Mouse (Mus musculus): ENCODE data around the gene Vmn2r106. TPM values are rescaled to one million over a fixed set of nuclear protein-coding genes. Genes with fewer than 3 reads are reported as not detected.

Vmn2r106 gene
- not detected in 2 replicates for polyA plus RNA-seq (2015; fragmentation: Nextera tagmentation; extraction: Ambion mirVana)

DNA sequence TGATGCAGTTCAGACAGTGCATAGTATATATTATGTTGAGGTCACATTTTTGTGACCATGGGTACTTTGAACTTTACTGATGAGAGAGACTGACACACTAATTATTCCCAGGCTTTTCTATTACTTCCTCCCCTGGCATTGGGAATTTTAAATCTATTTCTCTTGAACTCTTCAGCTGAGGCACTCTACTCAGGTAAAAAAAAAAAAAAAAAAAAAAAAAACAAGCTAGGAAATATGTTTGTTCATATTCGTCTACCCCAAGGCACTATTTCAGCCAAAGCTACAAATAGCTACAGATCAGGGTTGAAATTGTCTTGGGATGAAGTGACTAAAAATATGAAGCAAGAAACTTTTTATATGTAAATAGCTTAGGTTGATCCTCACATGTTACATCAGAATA lies at the start of gene Vmn2r106:
Vmn2r106 (minus strand) TSS at position 101 of the 400 bp plus-strand sequence.
- no peak within 1 kb of the TSS for H3K4me2 ChIP-seq (ENCODE audit: low read depth, low read length)
- 62% methylated on average over 1 of the region's 1 CpGs for WGBS
- no peak within 1 kb of the TSS for H3K9ac ChIP-seq (ENCODE audit: low read length)
- H3K27ac ChIP-seq (ENCODE audit: low read length) = no peak within 1 kb of the TSS
- ATAC-seq (replicated peaks; ENCODE audit: extremely low read depth, insufficient read depth, low FRiP score) = no peak
- no peaks in the 10 kb centered on the region for H3K27me3 ChIP-seq (ENCODE audit: control insufficient read depth, insufficient read depth, low read length)
- H3K9me3 ChIP-seq (replicated peaks; ENCODE audit: control insufficient read depth, low read length) = no peaks in the 10 kb centered on the region
- H3K4me3 ChIP-seq (ENCODE audit: low read length) = no peak within 1 kb of the TSS
- no peaks in the 10 kb centered on the region for H3K4me1 ChIP-seq (ENCODE audit: control insufficient read depth, insufficient read depth, low read length)
- H3K36me3 ChIP-seq (ENCODE audit: control insufficient read depth, insufficient read depth) = no peaks in the 10 kb centered on the region

- Histone ChIP-seq H3K4me1 (ENCODE audit: control insufficient read depth, insufficient read depth, low read length) (no peaks in the 10 kb centered on the region), H3K36me3 (ENCODE audit: control insufficient read depth, insufficient read depth) (no peaks in the 10 kb centered on the region), H3K4me3 (ENCODE audit: low read length) (no peak overlapping the region), H3K4me2 (ENCODE audit: low read depth, low read length) (no peak overlapping the region), H3K9me3 (replicated peaks; ENCODE audit: control insufficient read depth, low read length) (0 out of 2 replicates have a peak, but pooled peaks cover 3% of the 10 kb centered on the region), H3K9ac (ENCODE audit: low read length) (no peak overlapping the region), H3K27ac (ENCODE audit: low read length) (no peak overlapping the region), H3K27me3 (ENCODE audit: control insufficient read depth, insufficient read depth, low read length) (no peaks in the 10 kb centered on the region)
- WGBS = 81% methylated on average over 1 of the region's 1 CpGs
- no peak for ATAC-seq (replicated peaks; ENCODE audit: extremely low read depth, insufficient read depth, low FRiP score)
Observed at GRCm38 (mm10) chr17:20305790-20306189, 20.4 kb upstream of the Vmn2r106 start.

DNA sequence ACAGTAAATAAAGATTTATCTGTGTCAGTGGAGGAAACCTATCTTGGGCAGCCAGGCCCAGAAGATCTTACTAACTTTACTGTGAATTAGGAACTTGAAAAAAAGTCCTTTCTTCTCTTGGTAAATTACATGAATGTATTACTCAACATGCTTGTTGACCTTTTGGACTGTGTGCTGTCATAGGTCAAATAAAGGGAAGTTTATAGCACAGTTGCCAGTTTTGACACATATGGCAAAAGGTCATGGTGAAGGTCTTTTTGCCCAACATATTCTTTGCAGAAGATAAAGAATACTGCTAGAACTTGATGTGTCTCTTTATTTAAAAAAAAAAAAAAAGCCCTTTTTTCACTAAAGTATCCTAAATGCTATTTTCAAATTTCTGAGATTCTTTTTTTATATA lies 1.6 kb upstream of the Vmn2r106 start:
- ATAC-seq (replicated peaks; ENCODE audit: extremely low read depth, insufficient read depth, low FRiP score) = no peak
- Histone ChIP-seq H3K9me3 (replicated peaks; ENCODE audit: control insufficient read depth, low read length) (no peaks in the 10 kb centered on the region), H3K36me3 (ENCODE audit: control insufficient read depth, insufficient read depth) (no peaks in the 10 kb centered on the region), H3K27ac (ENCODE audit: low read length) (no peak overlapping the region), H3K4me2 (ENCODE audit: low read depth, low read length) (no peak overlapping the region), H3K4me3 (ENCODE audit: low read length) (no peak overlapping the region), H3K4me1 (ENCODE audit: control insufficient read depth, insufficient read depth, low read length) (no peaks in the 10 kb centered on the region), H3K27me3 (ENCODE audit: control insufficient read depth, insufficient read depth, low read length) (no peaks in the 10 kb centered on the region), H3K9ac (ENCODE audit: low read length) (no peak overlapping the region)

GRCm38 (mm10) chr17:20255522-20255921 lies 29.8 kb downstream of the Vmn2r106 start:
- H3K9ac ChIP-seq (ENCODE audit: low read length) = no peak overlapping the region
- no peak overlapping the region for H3K27ac ChIP-seq (ENCODE audit: low read length)
- no peaks in the 10 kb centered on the region for H3K36me3 ChIP-seq (ENCODE audit: control insufficient read depth, insufficient read depth)
- H3K9me3 ChIP-seq (replicated peaks; ENCODE audit: control insufficient read depth, low read length) = peaks cover 7% of the 10 kb centered on the region
- H3K4me1 ChIP-seq (ENCODE audit: control insufficient read depth, insufficient read depth, low read length) = no peaks in the 10 kb centered on the region
- H3K4me3 ChIP-seq (ENCODE audit: low read length) = no peak overlapping the region
- H3K4me2 ChIP-seq (ENCODE audit: low read depth, low read length) = no peak overlapping the region
- no peaks in the 10 kb centered on the region for H3K27me3 ChIP-seq (ENCODE audit: control insufficient read depth, insufficient read depth, low read length)
- WGBS = 54% methylated on average over 4 of the region's 4 CpGs
- no peak for ATAC-seq (replicated peaks; ENCODE audit: extremely low read depth, insufficient read depth, low FRiP score)

GRCm38 (mm10) chr17:20234952-20235351 lies 50.4 kb downstream of the Vmn2r106 start, which contains the start of gene Vmn2r105:
TSS of gene Vmn2r105 (minus strand) at chr17:20235052.
- Histone ChIP-seq H3K27ac (ENCODE audit: low read length) (no peak within 1 kb of the TSS), H3K36me3 (ENCODE audit: control insufficient read depth, insufficient read depth) (no peaks in the 10 kb centered on the region), H3K27me3 (ENCODE audit: control insufficient read depth, insufficient read depth, low read length) (no peaks in the 10 kb centered on the region), H3K9me3 (replicated peaks; ENCODE audit: control insufficient read depth, low read length) (no peaks in the 10 kb centered on the region), H3K4me2 (ENCODE audit: low read depth, low read length) (no peak within 1 kb of the TSS), H3K9ac (ENCODE audit: low read length) (no peak within 1 kb of the TSS), H3K4me1 (ENCODE audit: control insufficient read depth, insufficient read depth, low read length) (no peaks in the 10 kb centered on the region), H3K4me3 (ENCODE audit: low read length) (no peak within 1 kb of the TSS)
- no peak for ATAC-seq (replicated peaks; ENCODE audit: extremely low read depth, insufficient read depth, low FRiP score)
- WGBS = 58% methylated on average over 2 of the region's 2 CpGs

Other genes starting within 250 kb of the Vmn2r106 start
- gene Vmn2r104, start 237.2 kb downstream of the Vmn2r106 start, polyA plus RNA-seq (2015; fragmentation: Nextera tagmentation; extraction: Ambion mirVana) = not detected in 2 replicates
- gene Fpr-rs7, start 171.3 kb downstream of the Vmn2r106 start, polyA plus RNA-seq (2015; fragmentation: Nextera tagmentation; extraction: Ambion mirVana) = not detected in 2 replicates
- not detected in 2 replicates for gene Fpr-rs6, start 102.5 kb downstream of the Vmn2r106 start, polyA plus RNA-seq (2015; fragmentation: Nextera tagmentation; extraction: Ambion mirVana)
- gene Vmn2r105, start 50.5 kb downstream of the Vmn2r106 start, polyA plus RNA-seq (2015; fragmentation: Nextera tagmentation; extraction: Ambion mirVana) = not detected in 2 replicates
- gene Vmn2r107, start 59.7 kb upstream of the Vmn2r106 start, polyA plus RNA-seq (2015; fragmentation: Nextera tagmentation; extraction: Ambion mirVana) = not detected in 2 replicates
- not detected in 2 replicates for gene Vmn1r224, start 128.6 kb upstream of the Vmn2r106 start, polyA plus RNA-seq (2015; fragmentation: Nextera tagmentation; extraction: Ambion mirVana)
- gene Vmn2r108, start 195.8 kb upstream of the Vmn2r106 start, polyA plus RNA-seq (2015; fragmentation: Nextera tagmentation; extraction: Ambion mirVana) = not detected in 2 replicates
- gene Vmn1r225, start 212.6 kb upstream of the Vmn2r106 start, polyA plus RNA-seq (2015; fragmentation: Nextera tagmentation; extraction: Ambion mirVana) = not detected in 2 replicates

Measured in heart, embryonic 16.5 days (tissue).